Mouse (Mus musculus) limb, embryonic 13.5 days (tissue): ENCODE measurements at regions not wholly inside any gene's neighbourhood (a gene's known extent, or its start where the extent isn't known, plus 50 kb on each side); places are given as distances from the start of the nearest gene placed in this dataset.

Experiments
- ATAC-seq: fragments of 200-750 bp; cut with Nextera tagmentation; 2 replicates; pipeline ENCODE4 v1.8.0; 2017; ENCODE audit warnings: low read depth, moderate number of reproducible peaks, moderate TSS enrichment; ENCODE audit not compliant: low FRiP score
- H3K27ac ChIP-seq: fragments of 300-500 bp; sonication (generic); 2 replicates; pipeline ENCODE4 v1.5.1; 2015; ENCODE audit warnings: inconsistent platforms, mild to moderate bottlenecking, moderate library complexity
- H3K27me3 ChIP-seq: fragments of 300-500 bp; sonication (generic); 2 replicates; pipeline ENCODE4 v1.6.1; 2015; ENCODE audit warnings: mild to moderate bottlenecking, inconsistent platforms
- H3K36me3 ChIP-seq: fragments of 300-500 bp; sonication (generic); 2 replicates; pipeline ENCODE4 v1.6.1; 2015; ENCODE audit warnings: inconsistent platforms, mild to moderate bottlenecking, moderate library complexity
- H3K4me1 ChIP-seq: fragments of 300-500 bp; sonication (generic); 2 replicates; pipeline ENCODE4 v1.6.1; 2015; ENCODE audit warnings: inconsistent platforms
- H3K4me2 ChIP-seq: fragments of 300-500 bp; sonication (generic); replicated peaks from 2 replicates; pipeline ENCODE4 v1.6.1; 2015; ENCODE audit warnings: inconsistent platforms, mild to moderate bottlenecking, moderate library complexity
- H3K4me3 ChIP-seq: fragments of 300-500 bp; sonication (generic); 2 replicates; pipeline ENCODE4 v1.5.1; 2015; ENCODE audit warnings: moderate library complexity, mild to moderate bottlenecking, inconsistent platforms
- H3K9ac ChIP-seq: fragments of 300-500 bp; sonication (generic); 2 replicates; pipeline ENCODE4 v1.6.1; 2015; ENCODE audit warnings: mild to moderate bottlenecking, inconsistent platforms
- H3K9me3 ChIP-seq: fragments of 300-500 bp; sonication (generic); 2 replicates; pipeline ENCODE4 v1.6.1; 2016; ENCODE audit warnings: inconsistent platforms
- WGBS: fragments of 180-500 bp; shearing (Covaris S2); methylation state at CpG from one replicate; pipeline ENCODE4 v1.1.7; 2015; 5-methylcytosine and 5-hydroxymethylcytosine counted together

DNA sequence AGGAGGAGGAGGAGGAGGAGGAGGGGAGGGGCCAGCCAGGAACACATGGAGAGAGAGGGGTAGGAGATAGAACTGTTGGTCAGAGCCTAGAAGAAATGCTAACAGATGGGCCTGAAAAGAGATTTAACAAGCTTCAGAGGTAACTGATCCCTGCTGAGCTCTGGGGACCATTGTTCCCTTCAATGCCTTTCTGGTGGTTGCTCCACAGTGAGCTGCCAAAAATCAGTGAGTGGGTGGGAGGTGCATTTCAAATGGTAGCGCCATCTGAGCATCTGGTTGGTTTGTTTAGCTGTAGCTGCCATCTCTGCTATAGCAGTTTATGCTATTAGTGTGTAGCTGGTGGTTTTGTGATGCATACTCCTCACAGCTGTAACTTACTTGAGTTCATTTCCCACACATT lies 809.9 kb downstream of the Ets1 start:
- Histone ChIP-seq H3K27ac (no peak overlapping the region), H3K36me3 (no peaks in the 10 kb centered on the region), H3K9me3 (no peaks in the 10 kb centered on the region), H3K4me3 (no peak overlapping the region), H3K4me1 (peaks cover 8% of the 10 kb centered on the region), H3K9ac (no peak overlapping the region), H3K27me3 (no peaks in the 10 kb centered on the region), H3K4me2 (no peak overlapping the region)
- 63% methylated on average over 1 of the region's 1 CpGs for WGBS
- ATAC-seq, result peak; percentile 51; the same call in 1 of the 2 replicates

- H3K9me3 ChIP-seq, result no peaks in the 10 kb centered on the region
- no peak for ATAC-seq
- H3K4me2 ChIP-seq, result no peak overlapping the region
- WGBS, result 76% methylated on average over 2 of the region's 2 CpGs
- H3K36me3 ChIP-seq, result no peaks in the 10 kb centered on the region
- no peaks in the 10 kb centered on the region for H3K27me3 ChIP-seq
- no peaks in the 10 kb centered on the region for H3K4me1 ChIP-seq
- no peak overlapping the region for H3K4me3 ChIP-seq
- H3K9ac ChIP-seq, result no peak overlapping the region
- no peak overlapping the region for H3K27ac ChIP-seq
Observed at GRCm38 (mm10) chr9:33475106-33475505, 839.1 kb downstream of the Ets1 start.

DNA sequence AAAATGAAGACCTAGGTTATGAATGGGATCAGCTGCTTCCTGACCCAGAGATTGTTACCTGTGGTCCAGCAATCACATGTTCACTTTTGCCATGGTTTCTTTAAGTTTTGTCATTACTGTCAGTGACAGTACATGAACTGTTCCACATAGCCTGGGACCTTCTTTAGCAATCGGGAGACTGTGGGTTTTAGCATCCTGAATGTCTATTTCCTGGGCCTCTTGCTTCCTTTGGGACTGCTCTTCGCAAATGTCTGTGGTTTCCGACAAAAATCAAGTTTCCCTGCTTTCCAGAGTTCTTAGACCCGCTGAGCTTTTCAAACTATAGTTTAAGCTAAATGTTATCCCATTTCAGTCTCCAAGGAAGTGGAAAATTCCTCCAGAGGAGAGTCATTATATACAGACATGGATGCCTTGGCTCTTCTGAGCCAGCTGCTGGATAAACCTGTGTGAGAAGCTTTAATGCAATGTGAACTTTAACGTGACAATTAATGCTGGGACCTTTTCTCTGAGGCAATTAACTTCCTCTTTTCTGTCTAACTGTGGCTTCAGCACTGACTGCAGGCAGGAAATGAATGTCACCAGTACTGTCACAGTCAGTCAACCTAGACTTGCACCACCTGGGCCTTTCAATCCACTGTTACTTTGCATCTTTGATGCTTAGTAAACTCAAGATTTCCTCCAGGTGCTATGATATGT lies 847.0 kb downstream of the Ets1 start:
- 62% methylated on average over 5 of the region's 5 CpGs for WGBS
- H3K4me3 ChIP-seq, result no peak overlapping the region
- no peaks in the 10 kb centered on the region for H3K9me3 ChIP-seq
- no peak for ATAC-seq
- no peak overlapping the region for H3K4me2 ChIP-seq
- no peaks in the 10 kb centered on the region for H3K27me3 ChIP-seq
- H3K9ac ChIP-seq, result no peak overlapping the region
- no peak overlapping the region for H3K27ac ChIP-seq
- no peaks in the 10 kb centered on the region for H3K36me3 ChIP-seq
- H3K4me1 ChIP-seq, result no peaks in the 10 kb centered on the region

GRCm38 (mm10) chr9:33483541-33483846 lies 847.5 kb downstream of the Ets1 start:
- Histone ChIP-seq H3K4me3 (no peak overlapping the region), H3K27me3 (no peaks in the 10 kb centered on the region), H3K36me3 (no peaks in the 10 kb centered on the region), H3K9ac (no peak overlapping the region), H3K4me1 (no peaks in the 10 kb centered on the region), H3K4me2 (no peak overlapping the region), H3K27ac (no peak overlapping the region), H3K9me3 (no peaks in the 10 kb centered on the region)
- ATAC-seq, result no peak
- 90% methylated on average over 2 of the region's 2 CpGs for WGBS

- Histone ChIP-seq H3K9me3 (no peaks in the 10 kb centered on the region), H3K9ac (no peak overlapping the region), H3K27ac (no peak overlapping the region), H3K4me2 (no peak overlapping the region), H3K27me3 (no peaks in the 10 kb centered on the region), H3K36me3 (no peaks in the 10 kb centered on the region), H3K4me1 (no peaks in the 10 kb centered on the region), H3K4me3 (no peak overlapping the region)
- WGBS, result 53% methylated on average over 1 of the region's 1 CpGs
- ATAC-seq, result no peak
Observed at GRCm38 (mm10) chr9:33533101-33533810, 897.2 kb downstream of the Ets1 start.

- Histone ChIP-seq H3K4me2 (no peak overlapping the region), H3K27ac (no peak overlapping the region), H3K27me3 (no peaks in the 10 kb centered on the region), H3K9ac (no peak overlapping the region), H3K9me3 (no peaks in the 10 kb centered on the region), H3K4me3 (no peak overlapping the region), H3K4me1 (peaks cover 19% of the 10 kb centered on the region), H3K36me3 (no peaks in the 10 kb centered on the region)
- WGBS, result 45% methylated on average over 5 of the region's 5 CpGs
- ATAC-seq, result no peak
Observed at GRCm38 (mm10) chr9:33543301-33543700, 907.3 kb downstream of the Ets1 start.

GRCm38 (mm10) chr9:33546126-33546737 lies 910.2 kb downstream of the Ets1 start:
- no peak for ATAC-seq
- H3K27ac ChIP-seq, result no peak overlapping the region
- H3K27me3 ChIP-seq, result no peaks in the 10 kb centered on the region
- H3K4me2 ChIP-seq, result no peak overlapping the region
- no peaks in the 10 kb centered on the region for H3K36me3 ChIP-seq
- no peaks in the 10 kb centered on the region for H3K9me3 ChIP-seq
- WGBS, result 34% methylated on average over 4 of the region's 4 CpGs
- H3K4me3 ChIP-seq, result no peak overlapping the region
- H3K4me1 ChIP-seq, result peaks cover 19% of the 10 kb centered on the region
- no peak overlapping the region for H3K9ac ChIP-seq

DNA sequence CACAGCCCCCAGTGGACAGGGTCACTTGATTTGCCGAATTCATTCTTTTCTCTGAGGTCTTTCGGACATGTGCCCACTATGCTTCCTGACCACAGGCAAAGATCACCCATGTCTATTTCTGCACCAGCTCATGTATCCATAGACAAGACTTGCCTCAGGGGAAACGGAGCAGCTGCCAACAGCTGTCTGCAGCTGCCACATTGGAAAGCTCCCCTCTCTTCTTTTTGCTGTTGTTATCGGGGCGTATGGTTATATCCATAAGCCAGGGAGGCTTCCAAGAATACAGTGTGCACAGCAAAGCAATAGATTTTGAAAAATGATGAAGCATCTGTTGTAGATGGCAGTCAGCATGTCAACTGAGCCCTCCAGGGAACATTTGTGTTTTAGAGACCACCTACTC lies 913.4 kb downstream of the Ets1 start:
- Histone ChIP-seq H3K36me3 (no peaks in the 10 kb centered on the region), H3K4me3 (no peak overlapping the region), H3K9ac (no peak overlapping the region), H3K4me2 (no peak overlapping the region), H3K4me1 (peaks cover 19% of the 10 kb centered on the region), H3K27ac (no peak overlapping the region), H3K27me3 (no peaks in the 10 kb centered on the region), H3K9me3 (no peaks in the 10 kb centered on the region)
- ATAC-seq, result no peak
- 91% methylated on average over 5 of the region's 5 CpGs for WGBS

DNA sequence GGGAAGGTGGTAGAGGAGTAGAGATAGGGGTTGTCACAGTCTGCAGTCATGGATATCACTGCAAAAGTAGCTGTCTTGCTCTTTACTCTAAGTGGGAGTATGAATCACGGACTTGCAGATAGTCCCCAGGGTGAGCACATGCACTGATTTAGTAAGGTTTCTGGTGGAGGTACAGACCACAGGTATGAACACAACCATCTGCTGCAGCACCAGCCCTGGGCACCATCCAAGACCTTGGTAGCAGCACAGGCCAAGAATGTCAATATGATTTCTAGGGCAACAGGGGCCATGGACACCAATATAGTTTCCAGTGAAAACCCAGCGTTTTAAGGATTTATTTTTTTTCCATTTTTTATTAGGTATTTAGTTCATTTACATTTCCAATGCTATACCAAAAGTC lies 913.7 kb upstream of the Kirrel3 start:
- Histone ChIP-seq H3K27me3 (no peaks in the 10 kb centered on the region), H3K4me2 (no peak overlapping the region), H3K9me3 (no peaks in the 10 kb centered on the region), H3K27ac (no peak overlapping the region), H3K9ac (no peak overlapping the region), H3K36me3 (no peaks in the 10 kb centered on the region), H3K4me1 (no peaks in the 10 kb centered on the region), H3K4me3 (no peak overlapping the region)
- 84% methylated on average over 2 of the region's 2 CpGs for WGBS
- ATAC-seq, result no peak

DNA sequence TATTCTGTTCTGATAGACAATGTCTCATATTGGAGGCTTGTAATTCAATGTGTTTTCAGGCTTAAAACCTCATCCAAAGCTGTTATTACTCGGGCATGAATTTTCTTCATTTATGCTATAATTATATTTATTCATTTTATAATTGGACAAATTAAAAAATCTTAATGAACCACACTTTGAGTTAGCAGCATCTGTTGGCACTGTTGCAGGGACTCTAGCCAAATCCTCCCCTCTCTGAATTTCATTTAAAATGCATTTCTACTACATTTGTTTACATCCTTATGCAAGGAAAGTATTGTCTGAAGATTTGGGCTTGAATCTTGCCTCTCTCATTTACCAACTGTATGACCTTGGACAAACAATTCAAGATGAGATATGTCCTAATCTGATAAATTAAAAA lies 874.2 kb upstream of the Kirrel3 start:
- Histone ChIP-seq H3K4me2 (no peak overlapping the region), H3K4me3 (no peak overlapping the region), H3K36me3 (no peaks in the 10 kb centered on the region), H3K9ac (no peak overlapping the region), H3K9me3 (no peaks in the 10 kb centered on the region), H3K27ac (no peak overlapping the region), H3K4me1 (no peaks in the 10 kb centered on the region), H3K27me3 (no peaks in the 10 kb centered on the region)
- ATAC-seq, result no peak
- 77% methylated on average over 1 of the region's 1 CpGs for WGBS

- H3K9ac ChIP-seq, result no peak overlapping the region
- H3K27ac ChIP-seq, result no peak overlapping the region
- no peak for ATAC-seq
- no peaks in the 10 kb centered on the region for H3K27me3 ChIP-seq
- no peaks in the 10 kb centered on the region for H3K4me1 ChIP-seq
- H3K4me3 ChIP-seq, result no peak overlapping the region
- H3K9me3 ChIP-seq, result no peaks in the 10 kb centered on the region
- WGBS, result 81% methylated on average over 1 of the region's 1 CpGs
- no peaks in the 10 kb centered on the region for H3K36me3 ChIP-seq
- no peak overlapping the region for H3K4me2 ChIP-seq
Observed at GRCm38 (mm10) chr9:33624378-33624777, 861.3 kb upstream of the Kirrel3 start.

GRCm38 (mm10) chr9:33629731-33630473 lies 855.8 kb upstream of the Kirrel3 start:
- WGBS, result 75% methylated on average over 6 of the region's 6 CpGs
- Histone ChIP-seq H3K4me2 (no peak overlapping the region), H3K9ac (no peak overlapping the region)

More at GRCm38 (mm10) chr9:33629731-33630473, 855.8 kb upstream of the Kirrel3 start:
- no peaks in the 10 kb centered on the region for H3K36me3 ChIP-seq
- ATAC-seq, result no peak
- no peak overlapping the region for H3K27ac ChIP-seq
- H3K4me3 ChIP-seq, result no peak overlapping the region
- H3K27me3 ChIP-seq, result no peaks in the 10 kb centered on the region
- no peaks in the 10 kb centered on the region for H3K4me1 ChIP-seq
- H3K9me3 ChIP-seq, result no peaks in the 10 kb centered on the region
